In the genomic region with DNA sequence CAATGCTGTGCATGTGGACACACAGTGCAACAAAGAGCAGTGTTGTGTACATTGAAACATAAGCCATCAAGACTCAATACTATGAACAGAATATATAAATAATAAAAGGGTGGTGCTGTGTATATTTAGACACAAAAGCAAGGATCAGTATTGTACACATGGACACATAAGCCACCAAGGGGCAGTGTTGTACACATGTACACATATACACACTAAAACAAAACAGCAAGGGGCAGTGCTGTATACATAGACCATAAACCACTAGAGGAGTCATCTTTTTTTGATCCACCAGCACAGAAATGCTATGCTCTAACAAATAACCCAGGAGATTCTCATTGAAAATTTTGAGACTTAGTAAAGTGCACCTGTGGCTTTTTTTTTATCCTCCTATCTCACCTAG, we compare ENCODE assay signal across 13 mouse cellular contexts.
DNase-seq lines count a peak whose midpoint lies in the region; ATAC-seq and TF ChIP-seq lines count a peak whose summit lies in the region.
"Had no signal": no experiment of that assay in that cellular context is flagged by ENCODE, and none has a peak within 500 bp of the region (broad histone marks: within the 10 kb centered on the region; RNA-seq: fewer than 3 reads in every experiment).

No protein-coding gene starts in this region.

- intact Hi-C loops in gastrocnemius, postnatal 14 days (cut with DNase I; ENCODE audit: low total_unique reads) = loop anchor here (5.0 kb wide), 1 partner anchor 521 kb away; no protein-coding TSS in a partner anchor

- H3K27ac ChIP-seq in forebrain, embryonic 12.5 days = no peak overlapping the region
- H3K27ac ChIP-seq in forebrain, embryonic 10.5 days = no peak overlapping the region
- H3K27ac ChIP-seq in layer of hippocampus, adult 2 months = no peak overlapping the region
- no peak overlapping the region for H3K27ac ChIP-seq in midbrain, postnatal 0 days (ENCODE audit: low read depth, low read length)

- no peak overlapping the region for H3K4me2 ChIP-seq in forebrain, embryonic 12.5 days
- H3K4me2 ChIP-seq in midbrain, postnatal 0 days (ENCODE audit: low read depth, low read length, poor library complexity, severe bottlenecking) = no peak overlapping the region

- no peaks in the 10 kb centered on the region for H3K9me3 ChIP-seq in forebrain, embryonic 12.5 days
- H3K9me3 ChIP-seq in forebrain, embryonic 10.5 days = no peaks in the 10 kb centered on the region
- H3K9me3 ChIP-seq in midbrain, postnatal 0 days (ENCODE audit: low read length) = no peaks in the 10 kb centered on the region

- no peaks in the 10 kb centered on the region for H3K36me3 ChIP-seq in forebrain, embryonic 12.5 days (replicated peaks)
- no peaks in the 10 kb centered on the region for H3K36me3 ChIP-seq in forebrain, embryonic 10.5 days (replicated peaks)
- H3K36me3 ChIP-seq in midbrain, postnatal 0 days (ENCODE audit: insufficient read depth, low read length) = no peaks in the 10 kb centered on the region

- TF ChIP-seq CTCF in layer of hippocampus, adult 2 months (conservative IDR thresholded peaks at IDR 0.05) = peak; percentile 66
- TF ChIP-seq CTCF in midbrain, postnatal 0 days (IDR thresholded peaks at IDR 0.05) = peak; percentile 70

- no peak overlapping the region for H3K9ac ChIP-seq in forebrain, embryonic 12.5 days
- no peak overlapping the region for H3K9ac ChIP-seq in midbrain, postnatal 0 days (replicated peaks; ENCODE audit: low read length, poor library complexity, severe bottlenecking)

- DNase-seq in forebrain, embryonic 10.5 days (ENCODE audit: extremely low spot score, low spot score) = no peak
- DNase-seq in layer of hippocampus, adult 2 months (ENCODE audit: low spot score in 2 of 2) = no peak
- DNase-seq in layer of hippocampus, postnatal 25 days (ENCODE audit: extremely low spot score in 1 of 2, low spot score in 1 of 2) = no peak
- DNase-seq in A20 (ENCODE audit: low read depth, low spot score) = peak; percentile 35
- peak; percentile 72 for DNase-seq in midbrain, postnatal 0 days (ENCODE audit: low spot score)
- no peak for DNase-seq in gastrocnemius, postnatal 14 days
- DNase-seq in adrenal gland, postnatal 36 days = no peak
- DNase-seq: cerebellum, adult 11-12 months; embryo, embryonic 11 days; gastrocnemius, postnatal 10 days; lung, adult 2 months had no signal

- ATAC-seq in forebrain, embryonic 12.5 days (ENCODE audit: low FRiP score) = 0 out of 2 replicates have a peak, but pooled peaks have one; percentile 51
- ATAC-seq in midbrain, postnatal 0 days (ENCODE audit: low FRiP score) = 0 out of 2 replicates have a peak, but pooled peaks have one; percentile 50
- ATAC-seq: Patski had no signal

- 0 out of 2 replicates have a peak, but pooled peaks cover 3% of the 10 kb centered on the region for H3K4me1 ChIP-seq in forebrain, embryonic 12.5 days
- peaks cover 23% of the 10 kb centered on the region for H3K4me1 ChIP-seq in forebrain, embryonic 10.5 days
- no peaks in the 10 kb centered on the region for H3K4me1 ChIP-seq in midbrain, postnatal 0 days (ENCODE audit: insufficient read depth, low read length)

- no peaks in the 10 kb centered on the region for H3K27me3 ChIP-seq in forebrain, embryonic 12.5 days
- H3K27me3 ChIP-seq in forebrain, embryonic 10.5 days (ENCODE audit: poor library complexity, severe bottlenecking) = no peaks in the 10 kb centered on the region
- no peaks in the 10 kb centered on the region for H3K27me3 ChIP-seq in midbrain, postnatal 0 days (ENCODE audit: insufficient read depth, low read length)

- H3K4me3 ChIP-seq in forebrain, embryonic 12.5 days (replicated peaks) = no peak overlapping the region
- H3K4me3 ChIP-seq in forebrain, embryonic 10.5 days = no peak overlapping the region
- no peak overlapping the region for H3K4me3 ChIP-seq in layer of hippocampus, adult 2 months
- no peak overlapping the region for H3K4me3 ChIP-seq in midbrain, postnatal 0 days (ENCODE audit: low read depth, low read length)

Comparison
In these comparisons a context has a peak if more than half of its experiments do, and no peak if none do; other contexts are left out.
1. DNase-seq: peak in A20 (single experiment) and midbrain, postnatal 0 days (single experiment); none in forebrain, embryonic 10.5 days (single experiment), layer of hippocampus, adult 2 months (0 of 2), layer of hippocampus, postnatal 25 days (0 of 2), gastrocnemius, postnatal 14 days (single experiment) and adrenal gland, postnatal 36 days (0 of 2).